Mouse (Mus musculus): ENCODE results near the gene Pax2.

- no peak for TF ChIP-seq POLR2A (IDR thresholded peaks at IDR 0.05; ENCODE audit: low read depth, low read length)
- TF ChIP-seq CTCF (conservative IDR thresholded peaks at IDR 0.05; ENCODE audit: insufficient read depth, insufficient read length, low read depth, low read length): no peak
These were observed 6.3 kb downstream of the Pax2 start for GRCm38 (mm10) chr19:44762121-44762621.

Data from kidney, adult 2 months (tissue).